Mouse (Mus musculus) megakaryocyte, embryonic 14.5 days (primary cell): Measurements from ENCODE around the gene Hebp1.

Experiments
- FLI1 ChIP-seq: IDR thresholded peaks from 2 replicates; pipeline ENCODE4 v1.6.1; 2012; ENCODE audit warnings: low read length, inconsistent platforms, mixed read lengths
- GATA1 ChIP-seq: IDR thresholded peaks from 3 replicates; pipeline ENCODE4 v1.6.1; 2012; ENCODE audit warnings: mixed read lengths, low read length, inconsistent platforms, borderline replicate concordance

DNA sequence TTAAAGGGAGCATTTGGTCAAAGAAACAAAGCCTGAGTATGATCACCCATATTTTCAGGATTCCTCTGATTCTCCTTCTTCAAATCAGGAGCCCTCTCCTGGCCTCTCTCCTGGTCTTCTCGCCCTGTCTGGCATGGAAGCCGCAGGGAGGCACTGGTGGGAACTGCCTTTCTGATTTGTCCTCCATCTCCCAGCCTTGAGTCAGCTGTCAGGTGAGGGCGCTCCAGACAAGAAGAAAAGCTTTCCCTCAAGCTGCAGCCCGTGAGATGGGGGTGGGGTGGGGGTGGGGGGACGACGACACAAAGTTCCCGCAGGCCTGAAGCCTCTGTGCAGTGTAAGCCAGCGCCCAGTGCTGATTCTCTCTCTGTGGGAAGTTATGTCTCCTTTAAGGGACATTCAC lies 108.0 kb downstream of the Hebp1 start:
- TF ChIP-seq GATA1: no peak
- no peak for TF ChIP-seq FLI1
